Mouse (Mus musculus) myocyte (in vitro differentiated cells): ENCODE measurements around the gene Cyp21a1. TPM values are rescaled to one million over a fixed set of nuclear protein-coding genes. Genes with fewer than 3 reads are reported as not detected.
"Not testable (repeated sequence)": the region's sequence is repeated elsewhere in the genome, so short reads cannot be mapped to it uniquely, and the experiment has no call there.

Experiments used
- H3K27me3 ChIP-seq: one replicate; pipeline ENCODE4 v1.6.1; 2011; ENCODE audit not compliant: control insufficient read depth, insufficient read depth, insufficient read length
- H3K36me3 ChIP-seq: one replicate; pipeline ENCODE4 v1.6.1; 2011; ENCODE audit not compliant: control insufficient read depth, insufficient read depth
- H3K4me2 ChIP-seq: one replicate; pipeline ENCODE4 v1.6.1; 2011; ENCODE audit warnings: low read depth, control low read depth
- H3K4me3 ChIP-seq: one replicate; pipeline ENCODE4 v1.5.1; 2011; ENCODE audit warnings: mild to moderate bottlenecking, control low read depth, moderate library complexity
- H3K79me2 ChIP-seq: one replicate; pipeline ENCODE4 v1.6.1; 2011; ENCODE audit not compliant: control insufficient read depth, insufficient read depth
- H3ac ChIP-seq: one replicate; pipeline ENCODE4 v1.6.1; 2011; ENCODE audit not compliant: control insufficient read depth, insufficient read length
- CEBPB ChIP-seq: IDR thresholded peaks from 2 replicates; pipeline ENCODE4 v1.6.1; 2011; ENCODE audit warnings: mild to moderate bottlenecking, moderate library complexity; ENCODE audit not compliant: poor library complexity, insufficient read depth, severe bottlenecking
- E2F4 ChIP-seq: IDR thresholded peaks from one replicate; pipeline ENCODE4 v1.6.1; 2011; ENCODE audit warnings: mild to moderate bottlenecking, control low read depth, moderate library complexity; ENCODE audit not compliant: insufficient read depth
- MAX ChIP-seq: IDR thresholded peaks from one replicate; pipeline ENCODE4 v1.6.1; 2011; ENCODE audit warnings: low read depth, mild to moderate bottlenecking, control low read depth
- MYOD1 ChIP-seq, 3 experiments: IDR thresholded peaks; one replicate each; pipeline ENCODE4 v1.6.1; 2011; ENCODE audit warnings: control low read depth in 2 of 3, low read depth in 2 of 3, mild to moderate bottlenecking in 2 of 3, moderate library complexity in 1 of 3; ENCODE audit not compliant: insufficient read length in 2 of 3, control insufficient read depth in 1 of 3
- MYOG ChIP-seq, 3 experiments: IDR thresholded peaks; one replicate each; pipeline ENCODE4 v1.6.1; 2011; ENCODE audit warnings: control low read depth in 2 of 3, low read depth in 2 of 3, mild to moderate bottlenecking in 2 of 3; ENCODE audit not compliant: insufficient read length in 2 of 3, control insufficient read depth in 1 of 3, insufficient read depth in 1 of 3
- POLR2A ChIP-seq: IDR thresholded peaks from one replicate; pipeline ENCODE4 v1.6.1; 2011; ENCODE audit warnings: low read depth, mild to moderate bottlenecking, control low read depth, moderate library complexity; ENCODE audit not compliant: insufficient read length
- POLR2AphosphoS2 ChIP-seq: IDR thresholded peaks from one replicate; pipeline ENCODE4 v1.6.1; 2011; ENCODE audit warnings: low read depth, control low read depth; ENCODE audit not compliant: insufficient read length
- REST ChIP-seq: IDR thresholded peaks from one replicate; pipeline ENCODE4 v1.6.1; 2011; ENCODE audit warnings: mild to moderate bottlenecking, control low read depth, moderate library complexity; ENCODE audit not compliant: insufficient read depth, insufficient read length
- SRF ChIP-seq: IDR thresholded peaks from one replicate; pipeline ENCODE4 v1.6.1; 2011; ENCODE audit warnings: low read depth; ENCODE audit not compliant: control insufficient read depth, insufficient read length
- TCF12 ChIP-seq: IDR thresholded peaks from one replicate; pipeline ENCODE4 v1.6.1; 2011; ENCODE audit warnings: mild to moderate bottlenecking, control low read depth; ENCODE audit not compliant: poor library complexity, insufficient read depth, severe bottlenecking
- TCF3 ChIP-seq: IDR thresholded peaks from one replicate; pipeline ENCODE4 v1.6.1; 2011; ENCODE audit warnings: low read depth, control low read depth; ENCODE audit not compliant: insufficient read length
- USF1 ChIP-seq: IDR thresholded peaks from one replicate; pipeline ENCODE4 v1.6.1; 2011; ENCODE audit warnings: low read depth, mild to moderate bottlenecking, control low read depth, moderate library complexity
- polyA plus RNA-seq: library from polyadenylated mRNA; unstranded; fragments of >200 nt; fragmentation: generic; extraction: Trizol; gene quantifications from one replicate; pipeline ENCODE4 v1.2.1, GENCODE M21; 2012; ENCODE audit warnings: missing spikeins

Cyp21a1 gene
- polyA plus RNA-seq, 1 experiment, result not detected

DNA sequence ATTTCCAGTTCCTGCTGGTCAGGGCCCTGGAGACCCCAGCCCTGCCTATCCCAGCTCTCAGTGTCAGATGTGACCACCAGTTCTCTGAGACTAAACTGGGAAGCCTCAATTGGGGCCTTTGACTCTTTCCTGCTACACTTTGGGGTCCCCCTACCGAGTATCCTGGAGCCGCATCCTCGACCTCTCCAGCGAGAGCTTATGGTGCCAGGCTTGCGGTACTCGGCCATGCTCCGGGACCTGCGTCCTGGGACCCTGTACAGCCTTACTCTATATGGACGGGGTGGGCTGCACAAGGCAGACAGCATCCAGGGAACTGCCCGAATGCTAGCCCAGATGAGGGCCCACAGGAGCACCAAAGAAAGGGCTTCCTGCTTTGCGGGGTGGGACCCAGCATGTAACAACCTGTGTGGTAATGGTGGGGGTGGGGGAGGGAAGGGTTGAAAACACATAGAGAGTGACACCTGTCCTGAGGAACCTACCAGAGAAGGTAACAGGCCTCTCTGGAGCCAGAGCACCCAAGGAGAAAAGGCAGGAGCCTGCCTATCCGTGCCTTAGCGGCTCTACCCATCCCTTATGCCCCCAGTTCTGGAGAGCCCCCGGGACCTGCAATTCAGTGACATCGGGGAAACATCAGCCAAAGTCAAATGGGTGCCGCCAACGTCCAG lies 5.4 kb downstream of the Cyp21a1 start:
- H3ac ChIP-seq, result no peak overlapping the region
- no peak for TF ChIP-seq USF1
- no peak for TF ChIP-seq POLR2AphosphoS2
- no peak for TF ChIP-seq REST
- no peak for TF ChIP-seq SRF
- TF ChIP-seq POLR2A, result no peak
- no peak for TF ChIP-seq TCF12
- TF ChIP-seq E2F4, result no peak
- no peak for TF ChIP-seq MYOG (IDR thresholded peaks at IDR 0.05; ENCODE audit: control insufficient read depth in 1 of 3, insufficient read depth in 1 of 3, insufficient read length in 2 of 3, low read depth in 2 of 3)
- TF ChIP-seq MAX, result no peak
- TF ChIP-seq TCF3, result no peak
- no peak for TF ChIP-seq CEBPB
- TF ChIP-seq MYOD1 (IDR thresholded peaks at IDR 0.05; ENCODE audit: control insufficient read depth in 1 of 3, insufficient read length in 2 of 3, low read depth in 2 of 3), result no peak
- H3K4me2 ChIP-seq, result no peak overlapping the region

DNA sequence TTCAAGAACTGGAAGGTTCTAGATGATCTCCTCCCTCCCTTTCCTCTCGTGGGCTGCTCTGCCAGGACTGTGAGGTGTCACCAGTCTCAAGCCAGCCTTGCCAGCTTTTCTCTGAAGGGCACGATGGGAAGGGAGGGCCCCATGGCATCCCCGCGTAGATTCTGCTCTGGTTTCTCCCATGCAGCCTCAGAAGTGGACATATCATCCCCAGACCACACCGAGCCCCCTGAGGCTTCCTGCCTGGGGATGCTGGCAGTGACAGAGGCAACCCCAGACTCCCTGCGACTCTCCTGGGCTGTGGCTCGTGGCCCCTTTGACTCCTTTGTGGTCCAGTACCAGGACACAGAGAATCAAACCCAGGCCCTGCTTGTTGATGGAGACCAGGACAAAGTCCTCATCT lies 6.3 kb downstream of the Cyp21a1 start:
- not testable (repeated sequence) for H3K4me3 ChIP-seq, H3K36me3 ChIP-seq, H3K79me2 ChIP-seq, H3ac ChIP-seq, H3K4me2 ChIP-seq
- H3K27me3 ChIP-seq, result peaks cover 20% of the 10 kb centered on the region

More for the DNA sequence above, 5.4 kb downstream of the Cyp21a1 start:
- H3K36me3 ChIP-seq, result no peaks in the 10 kb centered on the region
- H3K79me2 ChIP-seq, result no peaks in the 10 kb centered on the region
- H3K4me3 ChIP-seq, result no peak overlapping the region
- peaks cover 20% of the 10 kb centered on the region for H3K27me3 ChIP-seq

DNA sequence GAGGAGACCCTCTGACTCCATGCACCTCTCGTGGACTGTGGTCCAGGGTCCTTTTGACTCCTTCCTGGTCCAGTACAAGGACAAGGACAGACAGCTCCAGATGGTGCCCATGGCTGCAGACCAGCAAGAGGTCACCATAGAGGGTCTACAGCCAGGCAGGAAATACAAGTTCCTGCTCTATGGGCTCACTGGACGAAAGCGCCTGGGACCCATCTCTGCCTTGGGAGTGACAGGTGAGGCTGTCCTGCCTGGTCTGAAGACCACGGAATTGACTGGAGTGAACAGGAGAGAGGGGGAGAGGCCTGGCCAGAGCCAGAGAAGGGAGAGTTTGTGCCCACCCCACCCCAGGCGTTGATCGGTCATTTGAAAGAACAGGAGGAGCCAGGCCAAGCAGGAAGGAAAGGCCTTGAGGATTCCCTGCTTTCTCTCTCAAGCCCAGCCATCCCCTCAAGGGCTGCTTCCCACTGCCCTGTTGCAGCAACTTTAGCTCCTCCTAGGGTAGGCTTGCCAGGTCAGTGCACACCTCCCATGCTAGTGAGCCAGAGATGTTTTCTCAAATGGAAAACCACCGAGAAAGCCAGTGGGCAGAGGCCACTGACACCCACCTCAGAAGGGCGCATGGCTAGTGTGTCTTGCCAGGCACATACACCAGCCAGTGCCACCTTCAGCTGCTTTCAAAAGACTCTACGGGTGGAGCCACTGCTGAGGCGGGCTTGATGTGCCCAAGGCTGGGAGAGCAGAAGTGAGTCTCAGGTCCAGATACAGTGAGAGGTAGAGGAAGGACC lies 7.0 kb downstream of the Cyp21a1 start:
- not testable (repeated sequence) for H3K79me2 ChIP-seq, H3K4me2 ChIP-seq, H3K36me3 ChIP-seq, H3ac ChIP-seq, H3K4me3 ChIP-seq
- peaks cover 17% of the 10 kb centered on the region for H3K27me3 ChIP-seq

DNA sequence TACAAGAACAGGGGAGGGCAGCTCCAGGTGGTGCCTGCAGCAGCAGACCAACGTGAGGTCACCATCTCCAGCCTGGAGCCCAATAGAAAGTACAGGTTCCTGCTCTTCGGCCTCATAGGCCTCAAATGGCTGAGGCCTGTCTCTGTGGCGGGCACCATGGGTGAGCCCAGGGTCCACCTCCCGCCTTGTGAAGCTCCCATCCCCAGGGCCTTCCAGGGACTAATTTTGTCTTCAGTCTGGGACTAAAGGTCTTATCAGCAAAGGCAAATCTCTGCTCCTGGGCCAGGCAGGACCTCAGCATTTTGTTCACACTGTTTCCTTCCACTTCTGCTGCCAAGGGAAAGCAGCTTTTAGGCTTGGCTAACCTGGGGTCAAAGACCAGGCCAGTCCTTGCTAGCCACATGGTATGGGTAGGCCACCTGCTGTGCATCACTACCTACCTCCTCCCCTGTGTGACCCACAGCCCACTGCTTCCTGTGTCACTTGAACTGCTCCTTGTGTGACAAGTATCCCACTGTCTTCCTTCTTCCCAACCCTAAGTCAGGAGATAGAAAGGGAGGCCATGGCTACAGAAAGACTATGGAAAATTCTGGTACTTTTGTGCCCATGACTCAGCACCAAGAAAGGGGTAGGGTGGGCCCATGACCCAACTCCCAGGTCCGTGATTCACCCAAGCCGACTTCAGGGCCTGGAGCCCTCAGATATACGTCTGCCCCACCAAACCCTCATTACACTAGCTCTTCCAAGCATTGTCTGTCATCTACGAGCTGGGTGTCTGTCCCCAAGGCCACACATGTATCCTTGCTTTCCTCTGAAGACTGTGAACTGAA lies 7.8 kb downstream of the Cyp21a1 start:
- H3K36me3 ChIP-seq, result no peaks in the 10 kb centered on the region
- no peaks in the 10 kb centered on the region for H3K79me2 ChIP-seq
- no peak overlapping the region for H3ac ChIP-seq
- H3K27me3 ChIP-seq, result peaks cover 10% of the 10 kb centered on the region
- TF ChIP-seq POLR2AphosphoS2, result no peak
- TF ChIP-seq CEBPB, result no peak
- TF ChIP-seq SRF, result no peak
- TF ChIP-seq E2F4, result no peak
- TF ChIP-seq TCF3, result no peak
- no peak for TF ChIP-seq POLR2A
- TF ChIP-seq USF1, result no peak
- TF ChIP-seq MYOG (IDR thresholded peaks at IDR 0.05; ENCODE audit: control insufficient read depth in 1 of 3, insufficient read depth in 1 of 3, insufficient read length in 2 of 3, low read depth in 2 of 3), result no peak
- no peak for TF ChIP-seq TCF12
- no peak for TF ChIP-seq REST
- no peak for TF ChIP-seq MYOD1 (IDR thresholded peaks at IDR 0.05; ENCODE audit: control insufficient read depth in 1 of 3, insufficient read length in 2 of 3, low read depth in 2 of 3)
- no peak for TF ChIP-seq MAX
- H3K4me3 ChIP-seq, result no peak overlapping the region
- no peak overlapping the region for H3K4me2 ChIP-seq

DNA sequence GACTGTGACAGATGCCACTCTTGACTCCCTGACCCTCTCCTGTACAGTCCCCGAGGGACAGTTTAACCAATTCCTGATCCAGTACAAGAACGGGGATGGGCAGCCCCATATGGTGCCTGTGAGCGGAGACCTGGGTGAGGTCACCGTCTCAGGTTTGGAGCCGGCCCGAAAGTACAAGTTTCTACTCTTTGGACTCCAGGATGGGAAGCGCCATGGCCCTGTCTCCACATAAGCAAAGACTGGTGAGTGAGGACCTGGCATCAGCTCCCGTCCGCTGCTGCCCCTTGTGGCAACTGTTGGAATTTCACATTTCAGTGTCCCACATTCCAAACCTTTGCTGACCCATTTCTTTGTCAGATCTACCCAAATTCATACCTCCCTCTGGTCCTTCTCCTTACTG lies 8.7 kb downstream of the Cyp21a1 start:
- peaks cover 9% of the 10 kb centered on the region for H3K27me3 ChIP-seq
- H3K4me2 ChIP-seq, result no peak overlapping the region

More for the DNA sequence above, 8.7 kb downstream of the Cyp21a1 start:
- Histone ChIP-seq H3K4me3 (no peak overlapping the region), H3K36me3 (no peaks in the 10 kb centered on the region), H3ac (no peak overlapping the region), H3K79me2 (no peaks in the 10 kb centered on the region)
- no peak for TF ChIP-seq TCF12
- no peak for TF ChIP-seq MYOD1 (IDR thresholded peaks at IDR 0.05; ENCODE audit: control insufficient read depth in 1 of 3, insufficient read length in 2 of 3, low read depth in 2 of 3)
- no peak for TF ChIP-seq USF1
- no peak for TF ChIP-seq REST
- no peak for TF ChIP-seq MAX
- TF ChIP-seq POLR2A, result no peak
- no peak for TF ChIP-seq POLR2AphosphoS2
- no peak for TF ChIP-seq SRF
- TF ChIP-seq TCF3, result no peak
